Mouse (Mus musculus): Measurements from ENCODE around the gene Ralgapa1.

Ralgapa1 gene

GRCm38 (mm10) chr12:55820661-55821314, at the start of gene Ralgapa1:
Gene Ralgapa1, minus strand, starts transcription at chr12:55821167.
- peak; percentile 84 for DNase-seq (ENCODE audit: low spot score)

- no peak for DNase-seq (ENCODE audit: low spot score)
Measured at GRCm38 (mm10) chr12:55869622-55870322, 48.8 kb upstream of the Ralgapa1 start.

DNA sequence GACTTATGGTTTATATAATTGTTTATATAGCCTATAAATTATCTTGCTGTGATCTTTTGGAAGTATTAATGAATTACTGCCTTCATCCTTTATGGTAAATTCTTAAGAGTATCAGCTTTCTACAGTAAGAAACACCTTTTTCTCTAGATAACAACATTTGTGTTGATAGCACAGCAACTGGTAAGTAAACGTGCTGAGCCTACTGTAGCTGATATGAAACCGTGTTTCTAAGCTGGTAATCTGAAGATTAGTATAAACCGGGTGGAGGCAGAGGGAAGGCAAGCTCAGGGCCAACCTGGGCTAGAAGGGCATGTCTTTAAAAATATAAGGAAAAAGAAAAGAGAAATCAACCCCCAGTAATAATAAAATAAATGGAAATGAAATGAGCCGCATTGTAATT, 46.8 kb upstream of the Ralgapa1 start:
- DNase-seq (ENCODE audit: low spot score), result no peak

GRCm38 (mm10) chr12:55860631-55861030, 39.7 kb upstream of the Ralgapa1 start:
- no peak for DNase-seq (ENCODE audit: low spot score)

GRCm38 (mm10) chr12:55859409-55860349, 38.7 kb upstream of the Ralgapa1 start:
- DNase-seq (ENCODE audit: low spot score), result no peak

GRCm38 (mm10) chr12:55850650-55851049, 29.7 kb upstream of the Ralgapa1 start:
- DNase-seq (ENCODE audit: low spot score), result no peak

GRCm38 (mm10) chr12:55847851-55848250, 26.9 kb upstream of the Ralgapa1 start:
- no peak for DNase-seq (ENCODE audit: low spot score)

DNA sequence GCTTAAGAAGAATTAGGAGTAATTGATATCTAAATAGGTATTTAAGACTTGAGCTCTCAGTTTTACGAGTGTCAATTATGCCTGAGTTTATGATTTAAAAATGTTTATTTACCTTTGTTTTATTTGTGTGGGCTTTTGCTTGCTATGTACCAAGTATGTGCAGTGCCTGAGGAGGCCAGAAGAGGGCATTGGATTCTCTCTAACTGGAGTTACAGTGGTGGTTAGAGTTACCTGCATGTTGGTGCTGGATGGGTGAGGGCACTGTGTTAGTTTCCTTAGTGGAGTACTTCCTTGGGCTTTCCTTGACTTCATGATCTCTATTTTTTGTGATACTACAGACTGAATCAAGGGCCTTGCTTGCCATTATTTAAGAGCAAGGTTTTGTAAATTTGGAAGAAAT, 25.8 kb upstream of the Ralgapa1 start:
- DNase-seq (ENCODE audit: low spot score), result no peak

GRCm38 (mm10) chr12:55837495-55837894, 16.5 kb upstream of the Ralgapa1 start:
- no peak for DNase-seq (ENCODE audit: low spot score)

DNA sequence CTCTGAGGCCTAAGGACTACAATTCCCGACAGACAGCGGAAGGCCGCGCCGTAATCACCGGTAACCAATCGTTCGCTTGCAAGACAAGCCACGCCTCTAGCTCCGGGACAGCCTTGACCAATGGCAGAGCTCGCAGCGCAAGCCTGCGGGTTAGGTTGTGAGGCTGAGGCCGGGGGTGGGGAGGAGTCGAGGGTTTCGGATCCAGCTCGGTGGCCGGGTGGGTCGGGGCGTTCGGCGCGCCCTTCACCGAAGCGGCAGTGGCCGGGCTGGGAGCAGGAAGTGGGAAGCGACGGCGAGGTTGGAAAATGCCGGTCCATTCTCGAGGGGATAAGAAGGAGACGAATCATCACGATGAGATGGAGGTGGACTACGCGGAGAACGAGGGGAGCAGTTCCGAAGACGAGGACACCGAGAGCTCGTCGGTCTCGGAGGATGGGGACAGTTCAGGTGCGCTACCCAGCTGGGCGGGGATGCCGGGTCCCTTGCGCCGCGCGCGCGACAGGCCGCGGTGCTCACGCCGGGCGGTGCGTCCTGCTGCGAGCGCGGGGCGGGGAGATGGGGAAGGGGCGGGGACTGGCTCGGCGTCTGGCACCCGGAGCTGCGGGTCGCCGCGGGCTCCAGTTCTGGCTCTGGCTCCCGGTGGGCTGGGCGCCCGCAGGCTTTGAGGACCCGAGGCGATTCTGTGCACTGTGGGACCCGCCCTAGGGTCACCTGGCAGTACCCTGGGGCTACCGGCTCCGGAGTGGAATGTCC, 15.4 kb upstream of the Ralgapa1 start, which contains the start of gene Brms1l:
Gene Brms1l, plus strand, starts transcription at position 126 of the 753 bp plus-strand sequence.
- DNase-seq (ENCODE audit: low spot score), result peak; percentile 83

DNA sequence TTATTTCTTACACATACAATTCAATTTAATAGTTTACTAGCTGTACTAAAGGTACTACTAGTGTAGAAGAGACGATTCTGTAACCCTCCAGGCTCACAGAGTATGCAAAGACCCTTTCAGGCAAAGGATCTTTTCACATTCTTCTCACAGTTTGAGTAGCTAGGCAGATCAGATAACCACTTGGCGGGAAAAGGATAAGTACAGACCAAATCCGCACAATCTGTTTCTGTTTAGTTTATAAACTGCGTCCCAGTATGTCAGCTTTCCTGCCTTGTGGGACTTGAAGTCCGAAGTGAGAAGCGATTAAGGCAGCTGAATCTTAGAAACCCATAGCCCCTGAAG, 14.9 kb upstream of the Ralgapa1 start:
- no peak for DNase-seq (ENCODE audit: low spot score)

GRCm38 (mm10) chr12:55834891-55835290, 13.9 kb upstream of the Ralgapa1 start:
- no peak for DNase-seq (ENCODE audit: low spot score)

DNA sequence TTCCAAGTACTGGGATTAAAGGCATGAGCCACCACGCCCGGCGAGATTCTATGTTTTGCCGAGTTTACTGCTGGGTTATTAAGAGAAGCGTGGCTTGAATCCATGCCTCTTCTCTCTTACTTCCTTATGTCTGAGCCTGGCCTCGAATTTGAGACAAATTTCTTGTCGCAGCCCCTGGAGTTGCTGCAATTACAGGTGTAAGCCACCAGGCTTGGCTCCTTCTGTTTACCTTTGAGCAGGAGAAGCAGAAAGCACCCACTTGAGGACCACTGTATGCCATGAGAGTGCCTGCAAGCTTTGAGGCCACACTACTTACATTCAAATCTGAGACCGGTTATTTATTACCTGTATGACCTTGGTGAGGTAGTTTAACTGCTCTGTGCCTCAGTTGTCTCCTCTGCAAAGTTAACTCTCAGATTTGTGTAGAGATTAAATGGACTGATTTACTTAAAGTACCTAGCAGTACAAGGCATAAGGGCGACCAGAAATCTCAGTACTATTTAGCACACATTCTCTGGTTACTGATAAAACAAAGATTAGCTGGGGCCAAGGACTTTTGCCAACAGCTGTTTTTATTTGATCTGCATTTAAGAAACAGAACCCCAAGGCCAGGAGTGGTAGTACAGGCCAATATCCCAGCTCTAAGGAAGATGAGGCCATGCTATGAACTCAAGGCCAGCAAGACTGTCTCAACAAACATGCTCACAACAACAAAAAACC, 13.1 kb upstream of the Ralgapa1 start:
- no peak for DNase-seq (ENCODE audit: low spot score)

DNA sequence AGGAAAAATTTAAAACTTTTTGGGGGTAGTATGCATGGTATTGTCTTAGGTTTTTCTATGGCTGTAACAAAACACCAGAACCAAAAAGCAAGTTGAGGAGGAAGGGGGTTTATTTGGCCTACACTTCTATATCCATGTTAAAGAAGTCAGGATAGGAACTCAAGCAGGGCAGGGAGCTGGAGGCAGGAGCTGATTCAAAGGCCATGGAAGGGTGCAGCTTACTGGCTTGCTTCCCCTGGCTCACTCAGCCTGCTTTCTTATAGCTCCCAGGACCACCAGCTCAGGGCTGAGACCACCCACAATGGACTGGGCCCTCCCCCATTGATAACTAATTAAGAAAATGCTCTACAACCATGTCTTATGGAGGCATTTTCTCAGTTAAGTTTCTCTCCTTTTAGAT, 12.0 kb upstream of the Ralgapa1 start:
- no peak for DNase-seq (ENCODE audit: low spot score)

DNA sequence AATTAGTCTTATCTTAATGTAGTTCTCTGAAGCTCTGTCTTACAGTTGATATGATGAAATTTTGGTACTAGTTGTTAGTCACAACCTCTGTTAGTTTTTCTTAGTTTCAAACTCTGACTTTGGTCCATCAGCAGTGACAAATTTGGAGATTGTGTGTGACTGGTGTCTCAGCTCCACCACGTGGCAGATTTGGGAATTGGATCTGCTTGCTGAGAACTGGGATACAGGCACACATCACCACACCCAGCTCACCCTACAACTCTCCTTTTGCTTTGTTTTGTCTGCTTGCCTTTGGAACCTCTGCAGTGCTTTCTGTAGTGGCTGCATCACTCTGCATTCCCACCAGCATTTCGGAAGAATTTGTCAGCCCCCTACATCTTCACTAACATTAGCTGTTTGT, 10.1 kb upstream of the Ralgapa1 start:
- DNase-seq (ENCODE audit: low spot score), result peak; percentile 66

DNA sequence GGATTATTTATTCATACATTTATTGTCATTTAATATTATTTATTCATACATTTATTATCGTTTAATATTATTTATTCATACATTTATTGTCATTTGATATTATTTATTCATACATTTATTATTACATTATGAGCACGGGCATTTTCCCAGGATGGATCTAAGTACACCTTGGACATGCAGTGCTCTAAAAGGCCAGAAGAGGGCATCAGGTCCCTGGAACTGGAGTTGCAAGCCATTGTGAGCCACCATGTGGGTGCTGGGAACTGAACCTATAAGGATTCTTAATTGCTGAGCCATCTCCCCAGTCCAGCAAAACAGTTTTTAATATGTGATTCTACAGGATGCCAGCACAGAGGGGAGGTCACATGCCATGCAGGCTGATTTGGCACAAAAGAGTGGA, 4.6 kb upstream of the Ralgapa1 start:
- no peak for DNase-seq (ENCODE audit: low spot score)

- no peak for DNase-seq (ENCODE audit: low spot score)
Measured at GRCm38 (mm10) chr12:55824027-55824426, 3.1 kb upstream of the Ralgapa1 start.

DNA sequence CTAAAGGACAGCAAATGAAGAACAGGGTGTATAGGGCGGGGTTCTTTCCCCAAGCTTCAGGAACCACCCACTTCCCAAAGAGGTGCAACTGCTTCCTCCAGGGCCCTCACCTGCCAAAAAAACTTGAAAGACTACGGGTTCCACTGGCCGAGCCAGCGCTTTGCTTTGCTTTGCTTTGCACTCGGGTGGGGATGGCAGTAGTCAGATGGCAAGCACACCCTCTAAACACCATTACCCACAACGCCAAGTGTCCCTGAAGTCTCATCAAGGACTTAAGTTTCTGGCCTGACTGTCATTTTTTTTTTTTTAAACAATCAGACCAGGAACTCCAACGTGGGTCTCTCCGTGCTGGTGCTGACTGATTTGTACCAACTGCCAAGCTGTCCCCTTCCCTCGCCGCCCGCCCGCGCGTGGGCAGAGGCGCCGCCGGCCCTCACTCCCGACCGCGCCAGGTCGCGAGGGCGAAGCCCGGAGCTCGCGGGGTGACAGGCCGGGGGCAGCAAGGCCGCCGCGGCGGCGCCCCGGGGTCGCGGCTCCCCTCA, 777 bp downstream of the Ralgapa1 start:
- peak; percentile 15 for DNase-seq (ENCODE audit: low spot score)

GRCm38 (mm10) chr12:55816488-55816887, 4.5 kb downstream of the Ralgapa1 start:
- no peak for DNase-seq (ENCODE audit: low spot score)

DNA sequence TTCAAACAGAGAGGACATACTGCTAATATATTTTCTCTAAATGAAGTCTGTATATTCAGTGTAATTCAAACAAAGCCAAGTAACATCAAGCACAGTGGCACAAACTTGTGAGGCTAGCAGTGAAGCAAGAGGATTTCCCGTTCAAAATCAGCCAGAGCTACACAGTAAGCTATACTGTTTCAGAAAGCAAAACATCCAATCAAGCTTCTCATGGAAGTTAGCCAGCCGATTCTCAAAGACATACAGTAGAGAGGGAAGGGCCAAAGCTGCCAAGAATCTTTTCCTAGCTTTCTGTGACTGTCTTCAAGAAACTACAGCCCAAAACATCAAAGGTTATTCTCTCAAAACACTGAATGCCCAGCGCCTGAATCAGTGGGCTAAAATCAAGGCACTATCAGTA, 15.9 kb downstream of the Ralgapa1 start:
- DNase-seq (ENCODE audit: low spot score), result no peak

GRCm38 (mm10) chr12:55801131-55801530, 19.8 kb downstream of the Ralgapa1 start:
- DNase-seq (ENCODE audit: low spot score), result no peak

Measured in ovary, postnatal 14 days (tissue).